Mouse (Mus musculus) limb, embryonic 15.5 days (tissue): ENCODE measurements at regions not wholly inside any gene's neighbourhood (a gene's known extent, or its start where the extent isn't known, plus 50 kb on each side); places are given as distances from the start of the nearest gene placed in this dataset.
A peak's percentile ranks its signal among the peaks of the same experiment; 100 is the strongest.

Experiments
- ATAC-seq: fragments of 200-750 bp; cut with Nextera tagmentation; 2 replicates; pipeline ENCODE4 v1.8.0; 2017; ENCODE audit warnings: low read depth, moderate TSS enrichment; ENCODE audit not compliant: insufficient number of reproducible peaks, low FRiP score, low TSS enrichment
- H3K27ac ChIP-seq: fragments of 300-500 bp; sonication (generic); 2 replicates; pipeline ENCODE4 v1.5.1; 2015; ENCODE audit warnings: moderate library complexity, mild to moderate bottlenecking, inconsistent platforms
- H3K27me3 ChIP-seq: fragments of 300-500 bp; sonication (generic); 2 replicates; pipeline ENCODE4 v1.6.1; 2015; ENCODE audit warnings: inconsistent platforms
- H3K36me3 ChIP-seq: fragments of 300-500 bp; sonication (generic); 2 replicates; pipeline ENCODE4 v1.6.1; 2015; ENCODE audit warnings: inconsistent platforms
- H3K4me1 ChIP-seq: fragments of 300-500 bp; sonication (generic); 2 replicates; pipeline ENCODE4 v1.6.1; 2015; ENCODE audit warnings: inconsistent platforms
- H3K4me2 ChIP-seq: fragments of 300-500 bp; sonication (generic); 2 replicates; pipeline ENCODE4 v1.6.1; 2015; ENCODE audit warnings: mild to moderate bottlenecking, inconsistent platforms
- H3K4me3 ChIP-seq: fragments of 300-500 bp; sonication (generic); 2 replicates; pipeline ENCODE4 v1.5.1; 2015; ENCODE audit warnings: mild to moderate bottlenecking, inconsistent platforms
- H3K9ac ChIP-seq: fragments of 300-500 bp; sonication (generic); 2 replicates; pipeline ENCODE4 v1.6.1; 2015; ENCODE audit warnings: inconsistent platforms
- H3K9me3 ChIP-seq: fragments of 300-500 bp; sonication (generic); 2 replicates; pipeline ENCODE4 v1.6.1; 2016; ENCODE audit warnings: inconsistent platforms
- WGBS: fragments of 180-500 bp; shearing (Covaris S2); methylation state at CpG from one replicate; pipeline ENCODE4 v1.1.7; 2015; 5-methylcytosine and 5-hydroxymethylcytosine counted together

- 53% methylated on average over 1 of the region's 1 CpGs for WGBS
Measured at GRCm38 (mm10) chr10:37849291-37849846, 710.6 kb upstream of the Marcks start.

DNA sequence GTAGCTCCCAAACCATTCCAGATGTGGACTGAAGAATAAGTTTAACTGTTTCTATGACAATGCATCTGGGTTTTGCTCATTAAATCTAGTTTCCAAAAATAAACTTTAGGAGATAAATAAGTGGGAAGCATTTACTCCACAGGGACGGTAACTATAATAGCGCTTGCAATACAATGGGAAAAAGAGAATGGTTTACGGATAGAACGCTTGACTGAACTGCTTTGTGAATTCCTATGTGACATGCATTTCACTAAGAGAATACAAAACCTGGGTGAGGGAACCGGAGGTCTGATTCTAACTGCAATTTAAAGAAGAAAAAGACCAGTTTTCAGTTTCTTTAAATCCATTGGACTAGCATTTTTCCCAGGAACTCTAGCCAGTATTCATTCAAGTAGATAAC, 704.1 kb upstream of the Marcks start:
- Histone ChIP-seq H3K36me3 (no peaks in the 10 kb centered on the region), H3K27me3 (no peaks in the 10 kb centered on the region), H3K4me2 (no peak overlapping the region), H3K4me3 (no peak overlapping the region), H3K27ac (no peak overlapping the region), H3K4me1 (no peaks in the 10 kb centered on the region), H3K9ac (no peak overlapping the region), H3K9me3 (no peaks in the 10 kb centered on the region)
- ATAC-seq, result no peak
- WGBS, result 74% methylated on average over 5 of the region's 5 CpGs

More at GRCm38 (mm10) chr10:37849291-37849846, 710.6 kb upstream of the Marcks start:
- no peak overlapping the region for H3K27ac ChIP-seq
- H3K4me3 ChIP-seq, result no peak overlapping the region
- ATAC-seq, result no peak
- no peaks in the 10 kb centered on the region for H3K9me3 ChIP-seq
- no peak overlapping the region for H3K4me2 ChIP-seq
- no peaks in the 10 kb centered on the region for H3K4me1 ChIP-seq
- no peak overlapping the region for H3K9ac ChIP-seq
- no peaks in the 10 kb centered on the region for H3K36me3 ChIP-seq
- H3K27me3 ChIP-seq, result no peaks in the 10 kb centered on the region

DNA sequence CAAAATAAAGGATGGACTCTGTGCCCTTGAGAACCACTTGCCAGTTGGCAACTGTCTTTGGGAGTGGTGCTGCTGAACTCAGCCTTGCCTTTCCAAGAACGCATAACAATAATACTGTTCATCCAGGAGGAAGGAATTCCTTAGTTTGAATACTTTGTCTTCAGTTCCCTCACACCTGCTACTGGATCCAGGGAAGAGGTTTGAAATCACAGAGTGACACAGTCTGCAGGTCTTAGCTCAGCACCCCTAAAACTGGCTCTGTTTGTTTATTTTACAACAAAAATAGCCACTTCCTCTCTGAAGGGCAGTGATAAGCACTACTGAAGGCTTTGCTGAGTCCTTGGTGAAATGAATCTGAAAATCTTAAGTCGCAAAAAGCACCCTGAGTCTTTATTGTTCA, 703.1 kb upstream of the Marcks start:
- no peaks in the 10 kb centered on the region for H3K4me1 ChIP-seq
- no peak for ATAC-seq
- H3K9me3 ChIP-seq, result no peaks in the 10 kb centered on the region
- no peak overlapping the region for H3K27ac ChIP-seq
- H3K4me2 ChIP-seq, result no peak overlapping the region
- H3K36me3 ChIP-seq, result no peaks in the 10 kb centered on the region
- H3K9ac ChIP-seq, result no peak overlapping the region
- no peak overlapping the region for H3K4me3 ChIP-seq
- WGBS, result 57% methylated on average over 2 of the region's 2 CpGs
- no peaks in the 10 kb centered on the region for H3K27me3 ChIP-seq

GRCm38 (mm10) chr10:37837721-37838120, 699.0 kb upstream of the Marcks start:
- 67% methylated on average over 2 of the region's 2 CpGs for WGBS
- Histone ChIP-seq H3K4me1 (no peaks in the 10 kb centered on the region), H3K9ac (no peak overlapping the region), H3K27ac (no peak overlapping the region), H3K27me3 (no peaks in the 10 kb centered on the region), H3K9me3 (no peaks in the 10 kb centered on the region), H3K4me2 (no peak overlapping the region), H3K4me3 (no peak overlapping the region), H3K36me3 (no peaks in the 10 kb centered on the region)
- ATAC-seq, result no peak

DNA sequence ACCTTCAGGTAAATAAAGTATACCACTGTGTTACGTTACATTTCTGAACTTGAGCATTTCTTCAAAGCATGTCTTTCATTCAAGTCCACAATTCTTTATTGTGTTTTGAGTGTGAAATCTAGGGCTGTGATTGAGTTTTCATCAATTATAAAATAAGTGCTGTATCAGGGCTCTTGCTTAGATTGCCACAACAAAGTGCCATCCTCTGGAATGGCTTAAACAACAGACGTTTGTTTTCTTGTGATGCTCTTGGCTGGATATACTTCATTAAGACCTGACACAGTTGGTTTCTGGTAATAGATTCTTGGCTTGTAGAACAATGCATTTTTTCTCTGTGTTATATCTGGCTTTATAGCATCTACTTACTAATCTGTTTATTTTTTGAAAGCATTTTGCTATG, 674.3 kb upstream of the Marcks start:
- H3K4me1 ChIP-seq, result no peaks in the 10 kb centered on the region
- H3K27ac ChIP-seq, result no peak overlapping the region
- WGBS, result 82% methylated on average over 2 of the region's 2 CpGs
- no peak overlapping the region for H3K4me3 ChIP-seq
- H3K9me3 ChIP-seq, result no peaks in the 10 kb centered on the region
- no peak overlapping the region for H3K4me2 ChIP-seq
- no peaks in the 10 kb centered on the region for H3K27me3 ChIP-seq
- no peak overlapping the region for H3K9ac ChIP-seq
- no peak for ATAC-seq
- no peaks in the 10 kb centered on the region for H3K36me3 ChIP-seq

DNA sequence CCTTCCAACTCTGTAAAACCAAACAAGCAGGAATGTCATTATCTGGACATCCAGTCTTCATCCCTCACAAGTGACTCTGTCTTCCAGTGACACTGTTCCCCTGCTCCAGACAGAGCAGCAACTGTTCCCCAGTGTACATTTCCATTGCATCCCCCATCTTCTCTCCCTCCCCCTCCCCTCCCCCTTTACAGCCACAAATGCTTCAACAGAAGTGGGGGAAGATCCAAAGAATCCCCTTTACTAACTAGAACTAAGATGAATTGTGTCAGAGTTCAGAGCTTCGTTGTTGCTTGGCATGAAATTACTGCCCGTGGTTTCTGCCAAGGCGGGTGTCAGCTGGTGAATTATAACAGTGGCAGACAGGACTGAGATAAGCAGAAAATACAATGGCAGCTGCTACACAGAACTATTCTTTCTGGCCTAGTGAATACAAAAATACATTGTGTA, 673.7 kb upstream of the Marcks start:
- WGBS, result 48% methylated on average over 3 of the region's 3 CpGs
- no peak for ATAC-seq

GRCm38 (mm10) chr10:37811789-37812188, 673.1 kb upstream of the Marcks start:
- no peak overlapping the region for H3K27ac ChIP-seq
- no peak overlapping the region for H3K4me3 ChIP-seq
- H3K9ac ChIP-seq, result no peak overlapping the region
- no peaks in the 10 kb centered on the region for H3K27me3 ChIP-seq
- 85% methylated on average over 5 of the region's 5 CpGs for WGBS
- ATAC-seq, result no peak
- H3K36me3 ChIP-seq, result no peaks in the 10 kb centered on the region
- H3K4me2 ChIP-seq, result no peak overlapping the region
- no peaks in the 10 kb centered on the region for H3K9me3 ChIP-seq
- H3K4me1 ChIP-seq, result no peaks in the 10 kb centered on the region

More for the DNA sequence above, 673.7 kb upstream of the Marcks start:
- Histone ChIP-seq H3K4me1 (no peaks in the 10 kb centered on the region), H3K9me3 (no peaks in the 10 kb centered on the region), H3K4me2 (no peak overlapping the region), H3K27ac (no peak overlapping the region), H3K4me3 (no peak overlapping the region), H3K27me3 (no peaks in the 10 kb centered on the region), H3K9ac (no peak overlapping the region), H3K36me3 (no peaks in the 10 kb centered on the region)

DNA sequence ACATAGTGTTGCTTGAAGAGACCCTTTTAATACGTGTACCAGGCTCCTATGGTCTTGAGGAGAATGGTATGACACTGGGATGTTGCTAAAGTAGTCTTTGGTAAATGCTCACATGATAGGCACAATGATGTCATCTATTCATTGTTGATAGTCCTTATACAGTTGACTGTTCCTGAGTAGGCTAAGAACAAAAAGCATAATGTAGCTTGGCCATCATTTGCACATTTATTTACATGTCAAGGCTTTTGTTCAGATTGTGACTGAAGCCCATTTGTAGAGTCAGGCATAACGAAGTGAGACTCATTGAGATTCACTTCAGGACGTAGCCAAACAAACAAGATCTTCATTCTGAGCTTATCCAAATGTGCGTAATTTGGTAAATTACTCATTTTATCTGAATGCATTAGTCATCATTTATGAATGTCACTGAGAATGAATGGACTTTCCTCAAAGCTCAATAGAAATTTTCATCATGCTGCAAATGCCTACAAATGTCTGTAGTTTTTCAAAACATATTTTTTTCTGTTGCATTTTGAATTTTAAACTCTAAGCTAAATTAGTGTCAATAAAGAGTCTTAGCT, 664.6 kb upstream of the Marcks start:
- no peaks in the 10 kb centered on the region for H3K27me3 ChIP-seq
- H3K9ac ChIP-seq, result no peak overlapping the region
- H3K4me1 ChIP-seq, result peaks cover 5% of the 10 kb centered on the region; the same call in 1 of the 2 replicates
- no peak overlapping the region for H3K4me3 ChIP-seq
- no peaks in the 10 kb centered on the region for H3K9me3 ChIP-seq
- no peak overlapping the region for H3K27ac ChIP-seq
- ATAC-seq, result no peak
- H3K4me2 ChIP-seq, result no peak overlapping the region
- WGBS, result 82% methylated on average over 4 of the region's 4 CpGs
- H3K36me3 ChIP-seq, result no peaks in the 10 kb centered on the region

DNA sequence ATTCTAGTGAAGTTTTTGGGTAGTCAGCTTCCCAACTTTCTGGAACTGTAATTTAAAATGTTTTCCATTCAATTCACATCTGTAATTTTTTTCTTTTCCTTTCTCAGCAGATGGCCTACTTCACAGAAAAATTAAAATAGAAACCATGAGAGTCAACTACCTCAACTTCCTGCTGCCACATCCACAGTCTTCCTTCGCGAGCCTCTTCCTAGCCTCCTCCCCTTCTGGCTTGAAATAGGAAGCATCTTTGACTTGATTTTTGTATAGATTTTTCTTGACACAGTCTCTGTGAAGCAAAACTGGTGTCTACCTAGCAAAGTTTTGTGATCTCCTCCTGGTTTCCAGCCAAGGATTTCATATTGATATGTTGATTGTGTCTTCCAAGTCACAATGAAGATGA, 660.7 kb upstream of the Marcks start:
- Histone ChIP-seq H3K27me3 (no peaks in the 10 kb centered on the region), H3K9ac (no peak overlapping the region), H3K4me2 (no peak overlapping the region), H3K9me3 (no peaks in the 10 kb centered on the region), H3K27ac (peak overlapping the region; percentile 50; the same call in 1 of the 2 replicates), H3K4me3 (no peak overlapping the region), H3K4me1 (peaks cover 5% of the 10 kb centered on the region; the same call in 1 of the 2 replicates), H3K36me3 (no peaks in the 10 kb centered on the region)
- ATAC-seq, result no peak
- WGBS, result 78% methylated on average over 2 of the region's 2 CpGs

GRCm38 (mm10) chr10:37798285-37798684, 659.6 kb upstream of the Marcks start:
- Histone ChIP-seq H3K4me3 (no peak overlapping the region), H3K4me1 (peaks cover 5% of the 10 kb centered on the region; the same call in 1 of the 2 replicates), H3K9ac (no peak overlapping the region), H3K9me3 (no peaks in the 10 kb centered on the region), H3K4me2 (no peak overlapping the region), H3K27me3 (no peaks in the 10 kb centered on the region), H3K36me3 (no peaks in the 10 kb centered on the region), H3K27ac (peak overlapping the region; percentile 75; the same call in 1 of the 2 replicates)
- no peak for ATAC-seq

DNA sequence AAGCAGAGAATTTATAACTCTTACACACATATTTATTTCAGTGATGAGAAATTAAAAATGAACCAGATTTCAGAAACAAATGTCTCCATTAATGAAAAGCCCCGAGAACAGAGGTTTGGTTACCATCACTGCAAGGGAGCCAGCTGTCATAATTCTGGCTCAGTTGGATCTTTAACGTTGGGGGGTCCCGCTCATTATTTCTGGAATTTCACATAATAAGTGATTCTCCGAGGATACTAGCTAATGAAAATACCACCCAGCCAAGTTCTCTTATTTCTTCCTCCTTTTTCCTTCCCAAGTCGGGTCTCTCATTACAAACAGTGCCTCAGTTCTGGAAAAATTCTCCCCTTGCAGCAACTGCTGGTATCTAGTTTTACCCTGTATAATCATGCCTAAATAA, 659.0 kb upstream of the Marcks start:
- H3K9ac ChIP-seq, result no peak overlapping the region
- no peaks in the 10 kb centered on the region for H3K27me3 ChIP-seq
- ATAC-seq, result no peak
- H3K36me3 ChIP-seq, result no peaks in the 10 kb centered on the region
- H3K4me3 ChIP-seq, result no peak overlapping the region
- WGBS, result 37% methylated on average over 5 of the region's 5 CpGs
- H3K9me3 ChIP-seq, result no peaks in the 10 kb centered on the region
- H3K4me1 ChIP-seq, result peaks cover 5% of the 10 kb centered on the region; the same call in 1 of the 2 replicates
- H3K4me2 ChIP-seq, result no peak overlapping the region
- H3K27ac ChIP-seq, result peak overlapping the region; percentile 30; the same call in 1 of the 2 replicates

GRCm38 (mm10) chr10:37792878-37793277, 654.2 kb upstream of the Marcks start:
- H3K36me3 ChIP-seq, result no peaks in the 10 kb centered on the region
- H3K4me2 ChIP-seq, result no peak overlapping the region
- ATAC-seq, result no peak
- H3K4me1 ChIP-seq, result no peaks in the 10 kb centered on the region
- no peak overlapping the region for H3K9ac ChIP-seq
- H3K9me3 ChIP-seq, result no peaks in the 10 kb centered on the region
- no peak overlapping the region for H3K4me3 ChIP-seq
- WGBS, result 74% methylated on average over 3 of the region's 3 CpGs
- H3K27me3 ChIP-seq, result no peaks in the 10 kb centered on the region
- no peak overlapping the region for H3K27ac ChIP-seq
